Mouse (Mus musculus) spleen, adult 10 weeks (tissue): Measurements from ENCODE around the gene Tdpoz3. TPM values are rescaled to one million over a fixed set of nuclear protein-coding genes. Genes with fewer than 3 reads are reported as not detected.

ENCODE experiments used
- polyA plus RNA-seq: library from polyadenylated mRNA; stranded (reverse); fragments of 350-450 nt; fragmentation: Illumina TruSeq; extraction: RNeasy Lipid Tissue Mini Kit (QIAGEN cat#74804); gene quantifications from one replicate; pipeline ENCODE4 v1.2.3, GENCODE M21; 2015; ENCODE audit warnings: low replicate concordance; ENCODE audit not compliant: insufficient read depth

Gene Tdpoz3
- polyA plus RNA-seq, result not detected

GRCm38 (mm10) chr3:93825720-93826119 lies at the start of gene Tdpoz3:
Tdpoz3 (plus strand) TSS chr3:93826020.

GRCm38 (mm10) chr3:93796098-93796497 lies 29.7 kb upstream of the Tdpoz3 start, which contains the start of gene Tdpoz4:
Tdpoz4 (plus strand) TSS chr3:93796398.

Other genes starting within 250 kb of the Tdpoz3 start
- gene Tdpoz2, start 173.3 kb upstream of the Tdpoz3 start, polyA plus RNA-seq, result not detected
- gene Tdpoz1, start 149.7 kb upstream of the Tdpoz3 start, polyA plus RNA-seq, result not detected
- not detected for gene Gm37596, start 132.9 kb upstream of the Tdpoz3 start, polyA plus RNA-seq
- gene Gm5773, start 53.0 kb upstream of the Tdpoz3 start, polyA plus RNA-seq, result not detected
- not detected for gene Tdpoz4, start 29.6 kb upstream of the Tdpoz3 start, polyA plus RNA-seq
- not detected for gene Gm9117, start 117.5 kb downstream of the Tdpoz3 start, polyA plus RNA-seq
- not detected for gene Tdpoz5, start 135.3 kb downstream of the Tdpoz3 start, polyA plus RNA-seq
- not detected for gene Gm9125, start 228.9 kb downstream of the Tdpoz3 start, polyA plus RNA-seq
- gene Gm10697, start 246.6 kb downstream of the Tdpoz3 start, polyA plus RNA-seq, result not detected